ENCODE assay signal across 28 mouse cellular contexts in genomic region chr2:24500921-24501320, GRCm38 (mm10). TPM values are rescaled to one million over a fixed set of nuclear protein-coding genes. Genes with fewer than 3 reads are reported as not detected.
"Had no signal": no experiment of that assay in that cellular context is flagged by ENCODE, and none has a peak within 500 bp of the region (broad histone marks: within the 10 kb centered on the region; RNA-seq: fewer than 3 reads in every experiment).

No protein-coding gene starts in this region.

- H3K27ac ChIP-seq: gastrocnemius, adult 2 months; heart, embryonic 10.5 days; hindbrain, embryonic 10.5 days; hindbrain, embryonic 13.5 days; hindbrain, embryonic 15.5 days; hindbrain, postnatal 0 days; limb, embryonic 13.5 days; limb, embryonic 15.5 days; liver, embryonic 13.5 days; liver, embryonic 15.5 days had no signal

- H3K9ac ChIP-seq: heart, embryonic 12.5 days; hindbrain, embryonic 13.5 days; hindbrain, embryonic 15.5 days; limb, embryonic 13.5 days; limb, embryonic 15.5 days; liver, embryonic 13.5 days; liver, embryonic 15.5 days had no signal

- H3K4me3 ChIP-seq: gastrocnemius, adult 2 months; heart, embryonic 10.5 days; heart, embryonic 12.5 days; hindbrain, embryonic 10.5 days; hindbrain, embryonic 13.5 days; hindbrain, embryonic 15.5 days; limb, embryonic 13.5 days; limb, embryonic 15.5 days; liver, embryonic 13.5 days; liver, embryonic 15.5 days had no signal

- H3K9me3 ChIP-seq: heart, embryonic 10.5 days; heart, embryonic 12.5 days; hindbrain, embryonic 10.5 days; hindbrain, embryonic 13.5 days; hindbrain, embryonic 15.5 days; limb, embryonic 13.5 days; limb, embryonic 15.5 days; liver, embryonic 13.5 days; liver, embryonic 15.5 days had no signal

- DNase-seq: gastrocnemius, adult 2 months; gastrocnemius, postnatal 10 days; gastrocnemius, postnatal 25 days; heart, adult 18-20 months; heart, postnatal 10 days; heart, postnatal 4 days; kidney, adult 18-20 months; kidney, adult 9 months; kidney, postnatal 25 days; layer of hippocampus, adult 9-11 months; layer of hippocampus, postnatal 36 days; left cerebral cortex, postnatal 4 days; liver, embryonic 13.5 days had no signal

- H3K4me2 ChIP-seq: heart, embryonic 12.5 days; hindbrain, embryonic 13.5 days; hindbrain, embryonic 15.5 days; limb, embryonic 13.5 days; limb, embryonic 15.5 days; liver, embryonic 13.5 days; liver, embryonic 15.5 days had no signal

- ATAC-seq: hindbrain, postnatal 0 days; intestine, embryonic 16.5 days had no signal

- H3K27me3 ChIP-seq: heart, embryonic 12.5 days; hindbrain, embryonic 15.5 days; limb, embryonic 13.5 days; limb, embryonic 15.5 days; liver, embryonic 13.5 days; liver, embryonic 15.5 days had no signal

- H3K4me1 ChIP-seq: limb, embryonic 13.5 days; limb, embryonic 15.5 days; liver, embryonic 13.5 days; liver, embryonic 15.5 days had no signal

- H3K36me3 ChIP-seq: heart, embryonic 10.5 days; heart, embryonic 12.5 days; hindbrain, embryonic 10.5 days; hindbrain, embryonic 13.5 days; hindbrain, embryonic 15.5 days; limb, embryonic 13.5 days; limb, embryonic 15.5 days; liver, embryonic 13.5 days; liver, embryonic 15.5 days had no signal

RNA-seq across cellular contexts. Expression of gene Pax8, which starts 25.5 kb away (rescaled TPM):
- polyA plus RNA-seq: frontal cortex, adult 2 months; heart, embryonic 12.5 days; heart, embryonic 14.5 days; heart, embryonic 16.5 days; limb, embryonic 11.5 days; limb, embryonic 13.5 days; liver, adult 2 months had no signal
